Mouse (Mus musculus) kidney, postnatal 0 days (tissue): ENCODE data around the gene Ikzf4. TPM values are rescaled to one million over a fixed set of nuclear protein-coding genes. Genes with fewer than 3 reads are reported as not detected.
A peak's percentile ranks its signal among the peaks of the same experiment; 100 is the strongest.
"Not testable (repeated sequence)": the region's sequence is repeated elsewhere in the genome, so short reads cannot be mapped to it uniquely, and the experiment has no call there.

ENCODE experiments used
- ATAC-seq: fragments of 200-750 bp; cut with Nextera tagmentation; replicated peaks from 2 replicates; pipeline ENCODE4 v1.8.0; 2017; ENCODE audit warnings: low read depth, moderate number of reproducible peaks, moderate TSS enrichment, moderate library complexity; ENCODE audit not compliant: low FRiP score
- DNase-seq: peaks from one replicate; pipeline ENCODE4 v3.0.0-alpha.2; 2016; ENCODE audit warnings: low spot score
- H3K27ac ChIP-seq: fragments of 300-500 bp; sonication (generic); 2 replicates; pipeline ENCODE4 v1.5.1; 2014; ENCODE audit warnings: mild to moderate bottlenecking
- H3K27me3 ChIP-seq: fragments of 300-500 bp; sonication (generic); 2 replicates; pipeline ENCODE4 v1.6.1; 2014; ENCODE audit warnings: low read length, mixed read lengths; ENCODE audit not compliant: insufficient read depth
- H3K36me3 ChIP-seq: fragments of 300-500 bp; sonication (generic); 2 replicates; pipeline ENCODE4 v1.6.1; 2014; ENCODE audit warnings: low read length, mixed read lengths; ENCODE audit not compliant: insufficient read depth
- H3K4me1 ChIP-seq: fragments of 300-500 bp; sonication (generic); replicated peaks from 2 replicates; pipeline ENCODE4 v1.6.1; 2014; ENCODE audit warnings: antibody characterized with exemption, low read length, mixed read lengths; ENCODE audit not compliant: insufficient read depth
- H3K4me2 ChIP-seq: fragments of 300-500 bp; sonication (generic); 2 replicates; pipeline ENCODE4 v1.6.1; 2014; ENCODE audit warnings: mild to moderate bottlenecking, low read length, moderate library complexity, mixed read lengths
- H3K4me3 ChIP-seq: fragments of 300-500 bp; sonication (generic); replicated peaks from 2 replicates; pipeline ENCODE4 v1.5.1; 2014; ENCODE audit warnings: low read depth, low read length
- H3K9ac ChIP-seq: fragments of 300-500 bp; sonication (generic); 2 replicates; pipeline ENCODE4 v1.6.1; 2014; ENCODE audit warnings: low read depth, low read length
- H3K9me3 ChIP-seq: fragments of 300-500 bp; sonication (generic); replicated peaks from 2 replicates; pipeline ENCODE4 v1.6.1; 2016; ENCODE audit warnings: low read length, inconsistent platforms, mixed read lengths
- CTCF ChIP-seq: IDR thresholded peaks from 2 replicates; pipeline ENCODE4 v1.5.1; 2016; ENCODE audit warnings: antibody characterized with exemption, low read depth, mild to moderate bottlenecking, moderate library complexity
- WGBS: fragments of 180-500 bp; shearing (Covaris S2); extraction: QIAGEN DNeasy Blood & Tissue Kit; methylation state at CpG from one replicate; pipeline ENCODE4 v1.1.7; 2014; 5-methylcytosine and 5-hydroxymethylcytosine counted together
- polyA plus RNA-seq: library from polyadenylated mRNA; unstranded; fragments of >200 nt; fragmentation: Nextera tagmentation; extraction: Ambion mirVana; gene quantifications from 2 replicates; pipeline ENCODE4 v1.2.1, GENCODE M21; 2015

Gene Ikzf4
- polyA plus RNA-seq, 1 experiment from 2014 or later = 1.8 TPM

DNA sequence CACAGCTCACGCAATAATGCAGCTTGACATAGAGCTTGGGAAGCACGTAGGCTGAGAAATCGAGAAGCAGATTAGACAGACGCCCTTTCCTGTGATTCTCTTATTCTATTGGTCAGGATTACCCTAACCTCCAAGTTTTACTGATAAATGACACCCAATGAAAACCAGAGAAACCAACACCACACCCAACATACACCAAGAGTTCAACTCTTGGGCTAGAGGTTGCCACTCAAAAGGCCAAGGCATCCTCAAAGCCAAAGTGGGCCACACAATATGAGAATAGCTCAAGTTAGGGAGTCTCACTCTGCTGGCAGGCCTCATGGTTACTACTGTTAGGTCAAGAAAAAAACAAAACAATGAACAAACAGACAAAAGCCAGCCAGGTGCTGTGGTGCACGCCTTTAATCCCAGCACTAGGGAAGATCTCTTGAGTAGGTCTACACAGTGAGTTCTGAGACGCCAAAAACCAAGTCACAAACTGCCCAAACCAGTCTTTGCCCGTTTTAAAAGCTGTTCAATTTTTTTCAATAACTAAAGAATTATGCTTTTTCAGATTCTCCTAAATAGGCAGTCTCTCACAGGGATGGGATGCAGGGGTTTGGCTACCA lies 20.4 kb downstream of the Ikzf4 start:
- H3K9me3 ChIP-seq = no peaks in the 10 kb centered on the region
- WGBS = 40% methylated on average over 7 of the region's 7 CpGs
- peak overlapping the region; percentile 76 for H3K4me2 ChIP-seq
- no peak for TF ChIP-seq CTCF
- H3K27me3 ChIP-seq = no peaks in the 10 kb centered on the region
- H3K36me3 ChIP-seq = peaks cover 14% of the 10 kb centered on the region; the same call in 1 of the 2 replicates
- ATAC-seq (no peak), DNase-seq (no peak)
- H3K27ac ChIP-seq = peak overlapping the region; percentile 69; the same call in 1 of the 2 replicates
- H3K4me1 ChIP-seq = no peaks in the 10 kb centered on the region
- H3K9ac ChIP-seq = peak overlapping the region; percentile 90
- peak overlapping the region; percentile 72 for H3K4me3 ChIP-seq

DNA sequence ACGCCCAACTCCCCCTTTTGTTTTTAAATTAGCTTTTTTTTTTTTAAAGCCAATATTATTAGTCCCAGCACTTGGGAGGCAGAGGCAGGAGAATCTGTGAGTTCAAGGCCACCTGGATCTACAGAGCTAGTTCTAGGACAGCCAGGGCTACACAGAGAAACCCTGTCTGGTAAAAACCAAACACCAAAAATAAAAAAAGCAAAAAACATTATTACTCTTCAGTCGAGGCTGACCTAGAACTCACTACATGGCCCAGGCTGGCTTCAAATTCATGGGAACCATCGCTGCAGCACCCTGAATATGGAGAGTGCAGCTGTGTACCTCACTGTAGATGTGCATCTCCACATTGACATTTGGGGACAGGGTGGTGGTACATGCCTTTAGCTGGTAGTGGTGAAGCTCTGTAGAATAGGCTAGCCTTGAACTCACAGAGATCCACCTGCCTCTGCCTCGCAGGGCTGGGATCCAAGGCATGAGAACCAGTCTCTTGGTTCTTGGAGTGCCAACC lies 22.6 kb downstream of the Ikzf4 start:
- H3K4me2 ChIP-seq, H3K9ac ChIP-seq, H3K4me1 ChIP-seq, ATAC-seq, H3K27me3 ChIP-seq, H3K9me3 ChIP-seq, H3K27ac ChIP-seq, H3K4me3 ChIP-seq, DNase-seq: not testable (repeated sequence)
- WGBS = 79% methylated on average over 4 of the region's 4 CpGs
- peaks cover 14% of the 10 kb centered on the region; the same call in 1 of the 2 replicates for H3K36me3 ChIP-seq

DNA sequence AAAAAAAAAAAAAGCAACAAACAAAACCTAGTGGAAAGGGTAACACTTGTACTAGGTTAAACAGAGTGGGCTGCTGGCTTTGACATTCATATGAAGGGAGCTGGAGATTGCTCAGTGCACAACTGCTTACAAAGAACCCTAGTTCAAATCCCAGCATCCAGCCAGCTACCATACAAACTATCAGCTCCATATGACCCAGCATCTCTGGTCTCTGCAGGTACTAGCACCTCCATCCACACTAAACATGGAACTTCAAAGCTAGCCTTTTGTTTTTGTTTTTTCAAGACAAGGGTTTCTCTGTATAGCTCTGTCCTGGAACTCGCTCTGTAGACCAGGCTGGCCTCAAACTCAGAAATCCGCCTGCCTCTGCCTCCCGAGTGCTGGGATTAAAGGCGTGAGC lies 23.1 kb downstream of the Ikzf4 start:
- no peak for ATAC-seq
- DNase-seq = no peak
- no peak overlapping the region for H3K4me2 ChIP-seq
- no peaks in the 10 kb centered on the region for H3K9me3 ChIP-seq
- 92% methylated on average over 4 of the region's 4 CpGs for WGBS
- H3K9ac ChIP-seq = no peak overlapping the region
- no peak for TF ChIP-seq CTCF
- H3K4me1 ChIP-seq = no peaks in the 10 kb centered on the region
- H3K4me3 ChIP-seq = no peak overlapping the region
- H3K36me3 ChIP-seq = peaks cover 14% of the 10 kb centered on the region; the same call in 1 of the 2 replicates
- no peaks in the 10 kb centered on the region for H3K27me3 ChIP-seq
- H3K27ac ChIP-seq = no peak overlapping the region

DNA sequence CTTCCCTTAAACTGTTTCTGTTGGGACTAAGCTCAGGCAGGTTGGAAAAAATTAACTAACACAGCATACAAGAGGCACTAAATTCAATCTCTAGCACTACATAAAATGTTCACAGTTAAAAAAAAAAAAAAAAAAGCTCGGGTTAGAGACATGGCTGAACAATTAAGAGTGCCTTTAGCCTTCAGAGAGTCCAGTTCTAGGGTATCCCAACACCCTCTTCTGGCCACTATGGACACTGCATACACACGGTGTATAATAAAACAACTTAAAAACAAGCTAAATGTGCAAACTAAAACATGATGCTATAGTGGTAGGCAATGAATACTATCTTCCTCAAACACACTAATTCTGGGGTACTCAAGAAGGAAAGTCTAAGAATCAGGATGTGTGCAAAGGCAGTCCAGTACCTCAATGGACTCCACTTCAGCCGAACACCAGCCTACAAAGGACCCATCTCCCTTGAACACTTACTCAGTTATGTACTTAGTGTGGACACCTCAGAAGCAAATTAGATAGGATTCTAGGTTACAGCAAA lies 23.7 kb downstream of the Ikzf4 start:
- TF ChIP-seq CTCF = no peak; the same call in 1 of the 2 replicates
- Histone ChIP-seq H3K27me3 (no peaks in the 10 kb centered on the region), H3K36me3 (peaks cover 14% of the 10 kb centered on the region; the same call in 1 of the 2 replicates), H3K4me1 (no peaks in the 10 kb centered on the region), H3K9ac (no peak overlapping the region), H3K27ac (0 out of 2 replicates have a peak overlapping the region, but pooled peaks have one; percentile 8), H3K4me2 (no peak overlapping the region), H3K4me3 (no peak overlapping the region), H3K9me3 (no peaks in the 10 kb centered on the region)
- ATAC-seq (no peak), DNase-seq (peak; percentile 21)
- 65% methylated on average over 3 of the region's 3 CpGs for WGBS

DNA sequence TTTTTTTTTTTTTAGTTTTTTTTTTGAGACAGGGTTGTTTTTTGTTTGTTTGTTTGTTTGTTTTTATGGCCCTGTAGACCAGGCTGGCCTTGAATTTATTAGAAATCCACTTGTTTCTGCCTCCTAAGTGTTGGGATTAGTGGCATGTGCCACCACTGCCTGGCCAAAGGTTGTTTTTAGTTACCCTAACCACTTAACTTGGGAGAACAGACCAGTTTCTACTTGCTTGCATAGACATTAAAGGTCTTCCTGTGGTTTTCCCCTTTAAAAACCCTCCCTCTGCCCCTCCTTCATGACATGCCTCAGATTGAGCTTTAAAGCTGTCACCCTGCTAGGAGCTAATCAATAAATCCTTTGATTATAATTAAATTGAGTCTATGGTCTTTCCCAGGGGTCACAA lies 25.6 kb downstream of the Ikzf4 start:
- DNase-seq (no peak), ATAC-seq (no peak)
- H3K9ac ChIP-seq = no peak overlapping the region
- H3K4me1 ChIP-seq = no peaks in the 10 kb centered on the region
- no peak overlapping the region for H3K27ac ChIP-seq
- no peak overlapping the region for H3K4me3 ChIP-seq
- TF ChIP-seq CTCF = no peak
- no peaks in the 10 kb centered on the region for H3K9me3 ChIP-seq
- H3K36me3 ChIP-seq = peaks cover 14% of the 10 kb centered on the region; the same call in 1 of the 2 replicates
- H3K4me2 ChIP-seq = no peak overlapping the region
- H3K27me3 ChIP-seq = no peaks in the 10 kb centered on the region

DNA sequence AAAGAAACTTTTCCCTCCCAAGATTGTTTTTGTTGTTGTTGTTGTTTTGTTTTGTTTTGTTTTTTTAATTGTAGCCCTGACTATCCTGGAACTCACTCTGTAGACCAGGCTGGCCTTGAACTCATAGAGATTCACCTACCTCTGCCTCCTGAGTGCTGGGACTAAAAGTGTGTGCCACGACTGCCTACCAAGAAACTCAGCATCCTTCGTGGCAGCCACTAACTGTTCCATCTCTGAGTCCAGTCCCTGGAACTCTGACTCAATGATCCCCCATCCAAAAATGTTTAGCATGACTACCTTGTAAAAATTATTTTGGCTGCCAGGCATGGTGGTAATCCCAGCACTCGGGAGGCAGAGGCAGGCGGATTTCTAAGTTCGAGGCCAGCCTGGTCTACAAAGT lies 26.6 kb downstream of the Ikzf4 start:
- ATAC-seq, H3K4me1 ChIP-seq, H3K4me2 ChIP-seq, H3K4me3 ChIP-seq, H3K36me3 ChIP-seq, H3K27me3 ChIP-seq, H3K9me3 ChIP-seq, H3K27ac ChIP-seq, H3K9ac ChIP-seq, DNase-seq: not testable (repeated sequence)
- 90% methylated on average over 5 of the region's 5 CpGs for WGBS
